Mouse (Mus musculus) neutrophil, adult 83 days (primary cell): ENCODE data around the gene Gm6763. TPM values are rescaled to one million over a fixed set of nuclear protein-coding genes. Genes with fewer than 3 reads are reported as not detected.

Source experiments
- total RNA-seq, 2 experiments: library from RNA; stranded (reverse); gene quantifications; one replicate each; pipeline ENCODE4 v1.2.4; 2023

The Gm6763 gene
- not detected for total RNA-seq

GRCm38 (mm10) chr10:104151197-104151596 is at the start of gene Gm6763:
TSS of gene Gm6763 (plus strand) at chr10:104151497.

DNA sequence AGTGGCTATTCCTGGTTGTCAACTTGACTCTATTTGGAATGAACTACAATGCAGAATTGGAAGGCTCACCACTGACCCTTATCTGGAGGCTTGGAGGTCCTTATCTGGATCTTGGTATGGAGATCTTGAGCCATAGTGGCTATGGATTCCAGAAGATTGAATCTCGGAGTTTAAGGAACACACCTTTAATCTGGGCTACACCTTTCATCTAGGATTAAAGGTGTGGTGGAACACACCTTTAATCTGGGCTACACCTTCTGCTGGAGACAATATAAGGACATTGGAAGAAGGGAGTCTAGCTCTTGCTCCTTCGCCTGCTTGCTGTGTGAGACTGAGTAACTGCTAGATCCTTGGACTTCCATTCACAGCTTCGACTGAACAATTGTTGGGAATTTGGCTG is 8.6 kb upstream of the Gm6763 start, which contains the start of gene Gm21293:
Gm21293 (plus strand) TSS at position 301 of the 400 bp plus-strand sequence.

DNA sequence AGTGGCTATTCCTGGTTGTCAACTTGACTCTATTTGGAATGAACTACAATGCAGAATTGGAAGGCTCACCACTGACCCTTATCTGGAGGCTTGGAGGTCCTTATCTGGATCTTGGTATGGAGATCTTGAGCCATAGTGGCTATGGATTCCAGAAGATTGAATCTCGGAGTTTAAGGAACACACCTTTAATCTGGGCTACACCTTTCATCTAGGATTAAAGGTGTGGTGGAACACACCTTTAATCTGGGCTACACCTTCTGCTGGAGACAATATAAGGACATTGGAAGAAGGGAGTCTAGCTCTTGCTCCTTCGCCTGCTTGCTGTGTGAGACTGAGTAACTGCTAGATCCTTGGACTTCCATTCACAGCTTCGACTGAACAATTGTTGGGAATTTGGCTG is 8.4 kb downstream of the Gm6763 start, which contains the start of gene Gm8764:
Gm8764 (plus strand) TSS at position 301 of the 400 bp plus-strand sequence.

GRCm38 (mm10) chr10:104168215-104168614 is 16.9 kb downstream of the Gm6763 start, which contains the start of gene Gm21304:
TSS of gene Gm21304 (plus strand) at chr10:104168515.

GRCm38 (mm10) chr10:104176724-104177123 is 25.4 kb downstream of the Gm6763 start, which contains the start of gene Gm21312:
TSS of gene Gm21312 (plus strand) at chr10:104177024.

GRCm38 (mm10) chr10:104185233-104185632 is 33.9 kb downstream of the Gm6763 start, which contains the start of gene Gm20765:
TSS of gene Gm20765 (plus strand) at chr10:104185533.

DNA sequence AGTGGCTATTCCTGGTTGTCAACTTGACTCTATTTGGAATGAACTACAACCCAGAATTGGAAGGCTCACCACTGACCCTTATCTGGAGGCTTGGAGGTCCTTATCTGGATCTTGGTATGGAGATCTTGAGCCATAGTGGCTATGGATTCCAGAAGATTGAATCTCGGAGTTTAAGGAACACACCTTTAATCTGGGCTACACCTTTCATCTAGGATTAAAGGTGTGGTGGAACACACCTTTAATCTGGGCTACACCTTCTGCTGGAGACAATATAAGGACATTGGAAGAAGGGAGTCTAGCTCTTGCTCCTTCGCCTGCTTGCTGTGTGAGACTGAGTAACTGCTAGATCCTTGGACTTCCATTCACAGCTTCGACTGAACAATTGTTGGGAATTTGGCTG is 42.4 kb downstream of the Gm6763 start, which contains the start of gene Gm4340:
Gm4340 (plus strand) TSS at position 301 of the 400 bp plus-strand sequence.

Other genes starting within 250 kb of the Gm6763 start
- not detected for gene Gm21293, start 8.5 kb upstream of the Gm6763 start, total RNA-seq
- gene Gm8764, start 8.5 kb downstream of the Gm6763 start, total RNA-seq = not detected
- gene Gm21304, start 17.0 kb downstream of the Gm6763 start, total RNA-seq = not detected
- not detected for gene Gm21312, start 25.5 kb downstream of the Gm6763 start, total RNA-seq
- gene Gm20765, start 34.0 kb downstream of the Gm6763 start, total RNA-seq = not detected
- not detected for gene Gm4340, start 42.5 kb downstream of the Gm6763 start, total RNA-seq